Comparison of ENCODE assay signal across 8 mouse cellular contexts in the genomic region with DNA sequence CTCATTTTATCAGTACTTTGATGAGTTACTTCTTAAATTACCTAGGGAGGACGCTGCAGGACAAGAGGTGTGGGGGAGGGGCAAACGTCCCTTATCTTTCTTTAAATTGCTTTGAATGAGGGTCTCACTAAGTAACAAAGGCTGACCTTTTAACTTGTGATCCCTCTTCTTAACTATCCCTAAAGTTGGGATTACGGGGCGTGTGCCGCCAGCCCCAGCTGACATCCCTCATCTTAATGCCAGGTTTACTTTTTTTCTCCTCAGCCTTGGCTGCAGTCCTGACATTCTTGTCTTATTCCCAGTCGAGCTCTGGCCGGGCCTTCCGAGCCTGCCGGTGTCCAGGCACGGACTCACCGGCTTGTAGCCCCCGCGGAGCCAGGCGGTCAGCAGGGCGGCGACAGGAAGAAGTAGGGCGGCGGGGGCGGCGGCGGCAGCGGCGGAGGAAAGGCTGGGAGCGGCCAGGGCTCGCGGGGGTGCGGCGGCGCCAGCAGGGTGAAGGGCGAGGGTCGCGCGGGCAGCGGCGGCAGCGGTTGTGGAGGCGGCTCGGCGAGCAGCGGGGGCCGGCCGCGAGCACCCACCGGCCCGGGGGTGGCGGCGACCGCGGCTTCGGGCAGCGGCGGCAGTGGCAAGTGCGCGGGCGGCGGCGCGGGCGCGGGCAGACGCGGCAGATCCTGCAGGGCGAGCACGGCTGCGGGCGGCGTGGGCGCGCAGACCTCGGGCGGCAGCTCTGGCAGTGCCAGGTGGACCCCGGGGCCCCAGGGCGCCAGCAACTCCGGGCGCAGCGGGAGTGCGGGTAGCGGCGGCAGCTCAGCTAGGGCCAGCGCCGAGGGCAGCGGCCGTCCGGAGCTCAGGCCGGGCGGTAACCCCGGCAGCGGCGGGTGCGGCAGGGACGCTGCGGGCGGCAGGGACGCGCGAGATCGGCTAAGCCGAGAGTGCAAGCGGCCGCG. TPM values are rescaled to one million over a fixed set of nuclear protein-coding genes. Genes with fewer than 3 reads are reported as not detected.
A peak's percentile ranks its signal among the peaks of the same experiment; 100 is the strongest.
DNase-seq lines count a peak whose midpoint lies in the region; ATAC-seq and TF ChIP-seq lines count a peak whose summit lies in the region.

No protein-coding gene starts in this region.

- peak overlapping the region; percentile 76 for H3K9ac ChIP-seq in MEL (ENCODE audit: control insufficient read depth, low read depth, low read length, poor library complexity, severe bottlenecking)
- H3K9ac ChIP-seq in embryonic facial prominence, embryonic 13.5 days, result peak overlapping the region; percentile 68
- H3K9ac ChIP-seq in heart, embryonic 15.5 days, result peak overlapping the region; percentile 60
- H3K9ac ChIP-seq in stomach, embryonic 15.5 days, result peak overlapping the region; percentile 29

- peak overlapping the region; percentile 100 for H3K4me2 ChIP-seq in embryonic facial prominence, embryonic 13.5 days
- peak overlapping the region; percentile 99 for H3K4me2 ChIP-seq in heart, embryonic 15.5 days
- H3K4me2 ChIP-seq in stomach, embryonic 15.5 days, result peak overlapping the region; percentile 100

- H3K79me2 ChIP-seq in MEL (ENCODE audit: control insufficient read depth, insufficient read depth, low read length, poor library complexity), result no peaks in the 10 kb centered on the region; the same call in 1 of the 2 replicates

- no peak overlapping the region for H3K27ac ChIP-seq in MEL (ENCODE audit: control insufficient read depth, low read depth, low read length)
- no peak overlapping the region for H3K27ac ChIP-seq in embryonic facial prominence, embryonic 13.5 days
- no peak overlapping the region for H3K27ac ChIP-seq in heart, embryonic 15.5 days
- H3K27ac ChIP-seq in stomach, embryonic 15.5 days, result no peak overlapping the region

- peaks cover 0 to 2% of the 10 kb centered on the region in 2 experiments; a peak in 1 of 4 replicates for H3K27me3 ChIP-seq in MEL (ENCODE audit: control insufficient read depth in 1 of 2, insufficient read depth in 2 of 2, low read length in 2 of 2)
- peaks cover 55% of the 10 kb centered on the region for H3K27me3 ChIP-seq in embryonic facial prominence, embryonic 13.5 days
- H3K27me3 ChIP-seq in heart, embryonic 15.5 days, result peaks cover 49% of the 10 kb centered on the region
- H3K27me3 ChIP-seq in stomach, embryonic 15.5 days (replicated peaks), result peaks cover 16% of the 10 kb centered on the region

- H3K9me3 ChIP-seq in MEL (replicated peaks; ENCODE audit: insufficient read depth, low read length), result no peaks in the 10 kb centered on the region
- H3K9me3 ChIP-seq in embryonic facial prominence, embryonic 13.5 days, result no peaks in the 10 kb centered on the region
- no peaks in the 10 kb centered on the region for H3K9me3 ChIP-seq in heart, embryonic 15.5 days (replicated peaks)
- H3K9me3 ChIP-seq in stomach, embryonic 15.5 days, result no peaks in the 10 kb centered on the region

- TF ChIP-seq POLR2A in MEL (IDR thresholded peaks at IDR 0.05; ENCODE audit: control insufficient read depth in 1 of 2, insufficient read depth in 1 of 2, low read depth in 1 of 2, low read length in 2 of 2, poor library complexity in 1 of 2), result no peak; a peak in 1 of 4 replicates

- H3K4me1 ChIP-seq in MEL (ENCODE audit: control insufficient read depth in 1 of 2, insufficient read depth in 2 of 2, low read length in 2 of 2), result no peaks in the 10 kb centered on the region
- H3K4me1 ChIP-seq in embryonic facial prominence, embryonic 13.5 days, result peaks cover 7% of the 10 kb centered on the region; the same call in 1 of the 2 replicates
- H3K4me1 ChIP-seq in heart, embryonic 15.5 days (replicated peaks), result peaks cover 9% of the 10 kb centered on the region
- H3K4me1 ChIP-seq in stomach, embryonic 15.5 days, result peaks cover 16% of the 10 kb centered on the region; the same call in 1 of the 2 replicates

- no peak for TF ChIP-seq CTCF in MEL (IDR thresholded peaks at IDR 0.05 in 2 of 3, conservative IDR thresholded peaks at IDR 0.05 in 1 of 3; ENCODE audit: control insufficient read depth in 1 of 3, insufficient read depth in 1 of 3, low read depth in 2 of 3, low read length in 3 of 3, poor library complexity in 1 of 3, severe bottlenecking in 1 of 3)

- no peak for TF ChIP-seq RAD21 in MEL (IDR thresholded peaks at IDR 0.05; ENCODE audit: low read depth, low read length)

- peak; percentile 54 for DNase-seq in cerebellum, adult 11 months
- no peak for DNase-seq in cerebellum, postnatal 4 days (ENCODE audit: low spot score in 2 of 2)
- DNase-seq in MEL (ENCODE audit: low read depth, low spot score), result peak; percentile 40
- DNase-seq in kidney, postnatal 14 days, result peak; percentile 51
- peak; percentile 57 for DNase-seq in lung, postnatal 36 days

- TF ChIP-seq EP300 in MEL (IDR thresholded peaks at IDR 0.05; ENCODE audit: low read depth in 1 of 2, low read length in 2 of 2), result no peak

- peak overlapping the region; percentile 59 to 67 for H3K4me3 ChIP-seq in MEL (ENCODE audit: control insufficient read depth in 1 of 2, insufficient read depth in 1 of 2, low read depth in 2 of 2, low read length in 2 of 2)
- peak overlapping the region; percentile 72 for H3K4me3 ChIP-seq in embryonic facial prominence, embryonic 13.5 days
- H3K4me3 ChIP-seq in heart, embryonic 15.5 days, result peak overlapping the region; percentile 64
- peak overlapping the region; percentile 63 for H3K4me3 ChIP-seq in stomach, embryonic 15.5 days (replicated peaks)

- H3K36me3 ChIP-seq in MEL (ENCODE audit: control insufficient read depth in 1 of 2, insufficient read depth in 2 of 2, low read length in 2 of 2), result peaks cover 0 to 2% of the 10 kb centered on the region in 2 experiments; a peak in 1 of 4 replicates
- H3K36me3 ChIP-seq in embryonic facial prominence, embryonic 13.5 days, result no peaks in the 10 kb centered on the region
- no peaks in the 10 kb centered on the region for H3K36me3 ChIP-seq in heart, embryonic 15.5 days
- H3K36me3 ChIP-seq in stomach, embryonic 15.5 days, result no peaks in the 10 kb centered on the region

- WGBS in embryonic facial prominence, embryonic 13.5 days, result under 1% methylated on average over 100 of the region's 101 CpGs
- under 1% methylated on average over 100 of the region's 101 CpGs for WGBS in heart, embryonic 15.5 days
- under 1% methylated on average over 81 of the region's 101 CpGs for WGBS in stomach, embryonic 15.5 days

- ATAC-seq in embryonic facial prominence, embryonic 13.5 days (ENCODE audit: insufficient number of reproducible peaks, insufficient read depth, low FRiP score, low TSS enrichment, low read depth), result no peak
- 0 out of 2 replicates have a peak, but pooled peaks have one; percentile 21 for ATAC-seq in heart, embryonic 15.5 days (replicated peaks; ENCODE audit: insufficient number of reproducible peaks, insufficient read depth, low FRiP score, low read depth)
- peak; percentile 11; the same call in 1 of the 2 replicates for ATAC-seq in stomach, embryonic 15.5 days (ENCODE audit: insufficient read depth, low FRiP score, low read depth)

TF ChIP-seq in MEL, 35 proteins besides CTCF, POLR2A, EP300 and RAD21 (continues in another document):
- TF ChIP-seq MAX (IDR thresholded peaks at IDR 0.05; ENCODE audit: low read length), result no peak
- no peak for TF ChIP-seq POLR2AphosphoS2 (IDR thresholded peaks at IDR 0.05; ENCODE audit: low read length)
- TF ChIP-seq RCOR1 (IDR thresholded peaks at IDR 0.05; ENCODE audit: low read depth, low read length), result no peak
- no peak for TF ChIP-seq GATA1 (IDR thresholded peaks at IDR 0.05; ENCODE audit: low read depth, low read length)

RNA-seq across cellular contexts. Expression of gene Cldn9, which starts 15.6 kb away (rescaled TPM):
- 0.19 and 0.26 TPM in 2 replicates for total RNA-seq in MEL (2012; rRNA removed)
- polyA plus RNA-seq in MEL (2012; ENCODE audit: insufficient read depth in 1 of 2, insufficient read length in 2 of 2, low read depth in 1 of 2, low replicate concordance in 2 of 2, missing spikeins in 1 of 2), result under 1 TPM in 1 of 2 experiments, not detected in 1; 0.18 TPM
- polyA plus RNA-seq in embryonic facial prominence, embryonic 13.5 days (2015; fragmentation: Nextera tagmentation; extraction: Ambion mirVana), result 8.7 and 14.3 TPM in 2 replicates
- polyA plus RNA-seq in heart, embryonic 15.5 days (2015; fragmentation: Nextera tagmentation; extraction: Ambion mirVana), result 0.09 and 0.68 TPM in 2 replicates
- 1.8 and 2.4 TPM in 2 replicates for polyA plus RNA-seq in stomach, embryonic 15.5 days (2015; fragmentation: Nextera tagmentation; extraction: Ambion mirVana)

RNA-seq across cellular contexts. Expression of gene Cldn6, which starts 20.4 kb away (rescaled TPM):
- not detected in 2 replicates for total RNA-seq in MEL (2012; rRNA removed)
- not detected for polyA plus RNA-seq in MEL (2012; ENCODE audit: insufficient read depth in 1 of 2, insufficient read length in 2 of 2, low read depth in 1 of 2, low replicate concordance in 2 of 2, missing spikeins in 1 of 2)
- 34.8 and 47.1 TPM in 2 replicates for polyA plus RNA-seq in embryonic facial prominence, embryonic 13.5 days (2015; fragmentation: Nextera tagmentation; extraction: Ambion mirVana)
- polyA plus RNA-seq in heart, embryonic 15.5 days (2015; fragmentation: Nextera tagmentation; extraction: Ambion mirVana), result 4.5 and 12.9 TPM in 2 replicates
- 92.7 and 122 TPM in 2 replicates for polyA plus RNA-seq in stomach, embryonic 15.5 days (2015; fragmentation: Nextera tagmentation; extraction: Ambion mirVana)

RNA-seq across cellular contexts. Expression of gene Tnfrsf12a, which starts 22.1 kb away (rescaled TPM):
- 15.4 and 18.8 TPM in 2 replicates for total RNA-seq in MEL (2012; rRNA removed)
- polyA plus RNA-seq in MEL (2012; ENCODE audit: insufficient read depth in 1 of 2, insufficient read length in 2 of 2, low read depth in 1 of 2, low replicate concordance in 2 of 2, missing spikeins in 1 of 2), result 10 to 100 TPM in 1 of 2 experiments, not detected in 1; 14.7 TPM
- polyA plus RNA-seq in embryonic facial prominence, embryonic 13.5 days (2015; fragmentation: Nextera tagmentation; extraction: Ambion mirVana), result 10.4 and 13.1 TPM in 2 replicates
- 107 and 116 TPM in 2 replicates for polyA plus RNA-seq in heart, embryonic 15.5 days (2015; fragmentation: Nextera tagmentation; extraction: Ambion mirVana)
- 23.8 and 25.4 TPM in 2 replicates for polyA plus RNA-seq in stomach, embryonic 15.5 days (2015; fragmentation: Nextera tagmentation; extraction: Ambion mirVana)

RNA-seq across cellular contexts. Expression of gene 1520401A03Rik, which starts 23.2 kb away (rescaled TPM):
- total RNA-seq in MEL (2012; rRNA removed), result not detected in 2 replicates
- polyA plus RNA-seq in MEL (2012; ENCODE audit: insufficient read depth in 1 of 2, insufficient read length in 2 of 2, low read depth in 1 of 2, low replicate concordance in 2 of 2, missing spikeins in 1 of 2), result not detected
- 0.25 and 0.32 TPM in 2 replicates for polyA plus RNA-seq in embryonic facial prominence, embryonic 13.5 days (2015; fragmentation: Nextera tagmentation; extraction: Ambion mirVana)
- not detected in 2 replicates for polyA plus RNA-seq in heart, embryonic 15.5 days (2015; fragmentation: Nextera tagmentation; extraction: Ambion mirVana)
- 0.06 and 0.22 TPM in 2 replicates for polyA plus RNA-seq in stomach, embryonic 15.5 days (2015; fragmentation: Nextera tagmentation; extraction: Ambion mirVana)

RNA-seq across cellular contexts. Expression of gene Thoc6, which starts 25.7 kb away (rescaled TPM):
- total RNA-seq in MEL (2012; rRNA removed), result 26.4 and 36.9 TPM in 2 replicates
- polyA plus RNA-seq in MEL (2012; ENCODE audit: insufficient read depth in 1 of 2, insufficient read length in 2 of 2, low read depth in 1 of 2, low replicate concordance in 2 of 2, missing spikeins in 1 of 2), result 10 to 100 TPM in 1 of 2 experiments, not detected in 1; 62.9 TPM
- polyA plus RNA-seq in embryonic facial prominence, embryonic 13.5 days (2015; fragmentation: Nextera tagmentation; extraction: Ambion mirVana), result 46.6 and 53.5 TPM in 2 replicates
- 29.4 and 36.8 TPM in 2 replicates for polyA plus RNA-seq in heart, embryonic 15.5 days (2015; fragmentation: Nextera tagmentation; extraction: Ambion mirVana)
- 37.8 and 39.9 TPM in 2 replicates for polyA plus RNA-seq in stomach, embryonic 15.5 days (2015; fragmentation: Nextera tagmentation; extraction: Ambion mirVana)

Comparison
In these comparisons a context has a peak if more than half of its experiments do, and no peak if none do; other contexts are left out.
1. DNase-seq: peak in cerebellum, adult 11 months (single experiment), MEL (single experiment), kidney, postnatal 14 days (single experiment) and lung, postnatal 36 days (single experiment); none in cerebellum, postnatal 4 days (0 of 2).
2. Peak in every context shown above with its lines, with median percentiles within 50 percentile points of each other: H3K4me3 ChIP-seq, H3K9ac ChIP-seq and H3K4me2 ChIP-seq.